Mouse (Mus musculus) myocyte (in vitro differentiated cells): ENCODE measurements around the gene Toe1.

Experiments used
- CEBPB ChIP-seq: IDR thresholded peaks from 2 replicates; pipeline ENCODE4 v1.6.1; 2011; ENCODE audit warnings: mild to moderate bottlenecking, moderate library complexity; ENCODE audit not compliant: poor library complexity, insufficient read depth, severe bottlenecking
- E2F4 ChIP-seq: IDR thresholded peaks from one replicate; pipeline ENCODE4 v1.6.1; 2011; ENCODE audit warnings: mild to moderate bottlenecking, control low read depth, moderate library complexity; ENCODE audit not compliant: insufficient read depth
- MAX ChIP-seq: IDR thresholded peaks from one replicate; pipeline ENCODE4 v1.6.1; 2011; ENCODE audit warnings: low read depth, mild to moderate bottlenecking, control low read depth
- MYOD1 ChIP-seq, 3 experiments: IDR thresholded peaks; one replicate each; pipeline ENCODE4 v1.6.1; 2011; ENCODE audit warnings: control low read depth in 2 of 3, low read depth in 2 of 3, mild to moderate bottlenecking in 2 of 3, moderate library complexity in 1 of 3; ENCODE audit not compliant: insufficient read length in 2 of 3, control insufficient read depth in 1 of 3
- MYOG ChIP-seq, 3 experiments: IDR thresholded peaks; one replicate each; pipeline ENCODE4 v1.6.1; 2011; ENCODE audit warnings: control low read depth in 2 of 3, low read depth in 2 of 3, mild to moderate bottlenecking in 2 of 3; ENCODE audit not compliant: insufficient read length in 2 of 3, control insufficient read depth in 1 of 3, insufficient read depth in 1 of 3
- POLR2A ChIP-seq: IDR thresholded peaks from one replicate; pipeline ENCODE4 v1.6.1; 2011; ENCODE audit warnings: low read depth, mild to moderate bottlenecking, control low read depth, moderate library complexity; ENCODE audit not compliant: insufficient read length
- TCF12 ChIP-seq: IDR thresholded peaks from one replicate; pipeline ENCODE4 v1.6.1; 2011; ENCODE audit warnings: mild to moderate bottlenecking, control low read depth; ENCODE audit not compliant: poor library complexity, insufficient read depth, severe bottlenecking
- USF1 ChIP-seq: IDR thresholded peaks from one replicate; pipeline ENCODE4 v1.6.1; 2011; ENCODE audit warnings: low read depth, mild to moderate bottlenecking, control low read depth, moderate library complexity

DNA sequence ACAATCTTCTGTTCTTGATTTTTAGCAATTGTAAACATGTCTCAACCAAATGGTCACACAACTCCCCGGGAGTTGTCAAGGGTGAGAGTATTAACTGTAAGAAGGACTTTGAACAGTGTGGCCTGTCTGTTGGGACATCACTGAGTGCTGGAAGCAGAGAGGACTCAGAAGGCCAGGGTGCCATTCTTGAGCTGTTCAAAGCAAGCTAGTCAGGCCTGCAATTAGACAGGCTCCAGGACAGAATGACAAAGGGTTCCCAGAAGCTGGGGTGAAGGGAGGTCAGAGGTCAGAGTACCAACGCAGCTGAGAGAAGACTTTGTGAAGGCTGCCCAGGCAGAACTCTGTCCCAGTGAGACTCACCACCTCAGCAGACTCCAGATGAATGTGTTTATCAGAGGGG, 31.6 kb upstream of the Toe1 start:
- TF ChIP-seq USF1 (no peak), POLR2A (no peak), MYOG (IDR thresholded peaks at IDR 0.05; ENCODE audit: control insufficient read depth in 1 of 3, insufficient read depth in 1 of 3, insufficient read length in 2 of 3, low read depth in 2 of 3) (no peak), CEBPB (no peak), MYOD1 (IDR thresholded peaks at IDR 0.05; ENCODE audit: control insufficient read depth in 1 of 3, insufficient read length in 2 of 3, low read depth in 2 of 3) (no peak), TCF12 (no peak), E2F4 (no peak), MAX (no peak)
